In genomic region chr11:29787473-29787872, GRCm38 (mm10) we compare ENCODE assay signal across 15 mouse cellular contexts. TPM values are rescaled to one million over a fixed set of nuclear protein-coding genes. Genes with fewer than 3 reads are reported as not detected.
DNase-seq lines count a peak whose midpoint lies in the region; ATAC-seq and TF ChIP-seq lines count a peak whose summit lies in the region.
"Had no signal": no experiment of that assay in that cellular context is flagged by ENCODE, and none has a peak within 500 bp of the region (broad histone marks: within the 10 kb centered on the region; RNA-seq: fewer than 3 reads in every experiment).

No protein-coding gene starts in this region.

- no peak overlapping the region for H3K27ac ChIP-seq in liver, embryonic 11.5 days (ENCODE audit: low read depth, low read length)
- H3K27ac ChIP-seq in liver, embryonic 12.5 days: no peak overlapping the region
- H3K27ac ChIP-seq in thymus, adult 2 months (ENCODE audit: control insufficient read depth, insufficient read depth, low read length): no peak overlapping the region
- H3K27ac ChIP-seq: gastrocnemius, adult 2 months; heart, embryonic 15.5 days; stomach, embryonic 15.5 days had no signal

- H3K4me2 ChIP-seq in liver, embryonic 11.5 days: no peak overlapping the region
- H3K4me2 ChIP-seq in liver, embryonic 12.5 days: peak overlapping the region; percentile 21; the same call in 1 of the 2 replicates
- H3K4me2 ChIP-seq: heart, embryonic 15.5 days; stomach, embryonic 15.5 days had no signal

- TF ChIP-seq CTCF in thymus, adult 2 months (IDR thresholded peaks at IDR 0.05; ENCODE audit: borderline replicate concordance, control insufficient read depth, extremely low read depth, insufficient read depth, low read length, poor library complexity): no peak

- DNase-seq in liver (peak; percentile 30), ZHBTc4 (ENCODE audit: low read depth, low spot score) (peak; percentile 4)
- DNase-seq in liver, embryonic 11.5 days (ENCODE audit: low spot score): no peak
- peak; percentile 41 to 57 for DNase-seq in spleen, postnatal 36 days (ENCODE audit: low spot score in 2 of 2)
- DNase-seq in thymus, adult 2 months: no peak
- DNase-seq: adrenal gland, adult 2 months; cerebellum, adult 9-10 months; midbrain, embryonic 14.5 days had no signal

- ATAC-seq in liver, embryonic 11.5 days (replicated peaks; ENCODE audit: low FRiP score): no peak
- ATAC-seq in liver, embryonic 12.5 days: peak; percentile 35; the same call in 1 of the 2 replicates
- no peak for ATAC-seq in activated CD4-positive, CD25-positive, alpha-beta regulatory T cell, adult 4 months

- WGBS in liver, embryonic 11.5 days: 16% methylated on average over 5 of the region's 5 CpGs
- 10% methylated on average over 5 of the region's 5 CpGs for WGBS in liver, embryonic 12.5 days (ENCODE audit: insufficient replicate concordance)
- WGBS in thymus, adult 2 months: 41% methylated on average over 5 of the region's 5 CpGs

- H3K4me1 ChIP-seq in liver, embryonic 11.5 days (replicated peaks; ENCODE audit: control insufficient read depth, insufficient read depth, low read length): peaks cover 5% of the 10 kb centered on the region
- peaks cover 17% of the 10 kb centered on the region for H3K4me1 ChIP-seq in liver, embryonic 12.5 days
- no peaks in the 10 kb centered on the region for H3K4me1 ChIP-seq in thymus, adult 2 months (replicated peaks; ENCODE audit: control insufficient read depth, insufficient read depth, low read length)
- H3K4me1 ChIP-seq: stomach, embryonic 15.5 days had no signal

- H3K9ac ChIP-seq in liver, embryonic 11.5 days (ENCODE audit: low read depth, low read length): no peak overlapping the region
- H3K9ac ChIP-seq in liver, embryonic 12.5 days: no peak overlapping the region
- H3K9ac ChIP-seq: heart, embryonic 15.5 days; stomach, embryonic 15.5 days had no signal

- no peak for TF ChIP-seq POLR2A in thymus, adult 2 months (IDR thresholded peaks at IDR 0.05; ENCODE audit: control insufficient read depth, extremely low read depth, insufficient read depth, low read length, poor library complexity)

- no peaks in the 10 kb centered on the region for H3K36me3 ChIP-seq in liver, embryonic 11.5 days (ENCODE audit: control insufficient read depth, insufficient read depth, low read length)
- no peaks in the 10 kb centered on the region for H3K36me3 ChIP-seq in liver, embryonic 12.5 days
- H3K36me3 ChIP-seq in thymus, adult 2 months (ENCODE audit: control insufficient read depth, insufficient read depth, low read length): no peaks in the 10 kb centered on the region
- H3K36me3 ChIP-seq: heart, embryonic 15.5 days; stomach, embryonic 15.5 days had no signal

- H3K9me3 ChIP-seq in liver, embryonic 11.5 days (ENCODE audit: control insufficient read depth, low read length): no peaks in the 10 kb centered on the region
- H3K9me3 ChIP-seq in liver, embryonic 12.5 days (replicated peaks): no peaks in the 10 kb centered on the region
- H3K9me3 ChIP-seq: heart, embryonic 15.5 days; stomach, embryonic 15.5 days had no signal

- H3K27me3 ChIP-seq in liver, embryonic 11.5 days (replicated peaks; ENCODE audit: control insufficient read depth, insufficient read depth, low read length): no peaks in the 10 kb centered on the region
- no peaks in the 10 kb centered on the region for H3K27me3 ChIP-seq in liver, embryonic 12.5 days (replicated peaks)
- H3K27me3 ChIP-seq in thymus, adult 2 months (ENCODE audit: control insufficient read depth, insufficient read depth, low read length): no peaks in the 10 kb centered on the region
- H3K27me3 ChIP-seq: heart, embryonic 15.5 days; stomach, embryonic 15.5 days had no signal

- no peak overlapping the region for H3K4me3 ChIP-seq in liver, embryonic 11.5 days (ENCODE audit: low read depth, low read length)
- H3K4me3 ChIP-seq in liver, embryonic 12.5 days: no peak overlapping the region
- H3K4me3 ChIP-seq in thymus, adult 2 months (ENCODE audit: control insufficient read depth, insufficient read depth, low read length): no peak overlapping the region
- H3K4me3 ChIP-seq: erythroblast, embryonic 14.5 days; gastrocnemius, adult 2 months; heart, embryonic 15.5 days; stomach, embryonic 15.5 days had no signal

RNA-seq across cellular contexts. Expression of gene 4931440F15Rik, which starts 38.0 kb away (rescaled TPM):
- 0.70 and 0.95 TPM in 2 replicates for polyA plus RNA-seq in liver, embryonic 11.5 days (2014; fragmentation: Nextera tagmentation; extraction: Ambion mirVana)
- 0.41 and 0.54 TPM in 2 replicates for polyA plus RNA-seq in liver, embryonic 12.5 days (2016; fragmentation: Nextera tagmentation; extraction: Ambion mirVana)
- 0.05 and 0.15 TPM in 2 replicates for polyA plus RNA-seq in thymus, adult 2 months (2012; rRNA removed)
- not detected for polyA plus RNA-seq in activated CD4-positive, CD25-positive, alpha-beta regulatory T cell, adult 4 months (2017; shearing (Covaris generic))
- polyA plus RNA-seq: erythroblast, embryonic 14.5 days; liver, adult 2 months had no signal

Comparison
In these comparisons a context has a peak if more than half of its experiments do, and no peak if none do; other contexts are left out.
1. DNase-seq: peak in liver (single experiment), ZHBTc4 (single experiment) and spleen, postnatal 36 days (2 of 2); none in liver, embryonic 11.5 days (single experiment) and thymus, adult 2 months (single experiment).